Mouse (Mus musculus): ENCODE measurements around the gene Sumo1.

The Sumo1 gene

GRCm38 (mm10) chr1:59594586-59595266, 75.9 kb downstream of the Sumo1 start:
- DNase-seq (ENCODE audit: extremely low spot score, low read depth, low spot score), result no peak

- DNase-seq (ENCODE audit: extremely low spot score, low read depth, low spot score), result no peak
Observed at GRCm38 (mm10) chr1:59593622-59594035, 77.0 kb downstream of the Sumo1 start.

- no peak for DNase-seq (ENCODE audit: extremely low spot score, low read depth, low spot score)
Observed at GRCm38 (mm10) chr1:59592876-59593275, 77.8 kb downstream of the Sumo1 start.

- no peak for DNase-seq (ENCODE audit: extremely low spot score, low read depth, low spot score)
Observed at GRCm38 (mm10) chr1:59592359-59592758, 78.3 kb downstream of the Sumo1 start.

- no peak for DNase-seq (ENCODE audit: extremely low spot score, low read depth, low spot score)
Observed at GRCm38 (mm10) chr1:59589271-59589670, 81.4 kb downstream of the Sumo1 start.

- DNase-seq (ENCODE audit: extremely low spot score, low read depth, low spot score), result no peak
Observed at GRCm38 (mm10) chr1:59584656-59585410, 85.8 kb downstream of the Sumo1 start.

GRCm38 (mm10) chr1:59580880-59581279, 89.8 kb downstream of the Sumo1 start:
- no peak for DNase-seq (ENCODE audit: extremely low spot score, low read depth, low spot score)

GRCm38 (mm10) chr1:59580131-59580751, 90.4 kb downstream of the Sumo1 start:
- no peak for DNase-seq (ENCODE audit: extremely low spot score, low read depth, low spot score)

- DNase-seq (ENCODE audit: extremely low spot score, low read depth, low spot score), result no peak
Observed at GRCm38 (mm10) chr1:59579327-59579726, 91.3 kb downstream of the Sumo1 start.

GRCm38 (mm10) chr1:59578770-59579169, 91.9 kb downstream of the Sumo1 start:
- DNase-seq (ENCODE audit: extremely low spot score, low read depth, low spot score), result no peak

GRCm38 (mm10) chr1:59574262-59575187, 96.1 kb downstream of the Sumo1 start:
- no peak for DNase-seq (ENCODE audit: extremely low spot score, low read depth, low spot score)

GRCm38 (mm10) chr1:59573843-59574242, 96.8 kb downstream of the Sumo1 start:
- DNase-seq (ENCODE audit: extremely low spot score, low read depth, low spot score), result no peak

GRCm38 (mm10) chr1:59571502-59571901, 99.1 kb downstream of the Sumo1 start:
- DNase-seq (ENCODE audit: extremely low spot score, low read depth, low spot score), result no peak

GRCm38 (mm10) chr1:59570767-59571166, 99.9 kb downstream of the Sumo1 start:
- DNase-seq (ENCODE audit: extremely low spot score, low read depth, low spot score), result no peak

GRCm38 (mm10) chr1:59569301-59569700, 101.3 kb downstream of the Sumo1 start:
- no peak for DNase-seq (ENCODE audit: extremely low spot score, low read depth, low spot score)

GRCm38 (mm10) chr1:59568283-59568682, 102.4 kb downstream of the Sumo1 start:
- no peak for DNase-seq (ENCODE audit: extremely low spot score, low read depth, low spot score)

- DNase-seq (ENCODE audit: extremely low spot score, low read depth, low spot score), result no peak
Observed at GRCm38 (mm10) chr1:59567521-59567920, 103.1 kb downstream of the Sumo1 start.

- DNase-seq (ENCODE audit: extremely low spot score, low read depth, low spot score), result no peak
Observed at GRCm38 (mm10) chr1:59566926-59567325, 103.7 kb downstream of the Sumo1 start.

GRCm38 (mm10) chr1:59566281-59566680, 104.4 kb downstream of the Sumo1 start:
- DNase-seq (ENCODE audit: extremely low spot score, low read depth, low spot score), result no peak

- no peak for DNase-seq (ENCODE audit: extremely low spot score, low read depth, low spot score)
Observed at GRCm38 (mm10) chr1:59565804-59566203, 104.8 kb downstream of the Sumo1 start.

- DNase-seq (ENCODE audit: extremely low spot score, low read depth, low spot score), result no peak
Observed at GRCm38 (mm10) chr1:59563581-59563980, 107.1 kb downstream of the Sumo1 start.

Data from hindlimb bud, embryonic 11.5 days (tissue).